Mouse (Mus musculus) intestine, embryonic 15.5 days (tissue): ENCODE measurements around the gene Gng7. TPM values are rescaled to one million over a fixed set of nuclear protein-coding genes. Genes with fewer than 3 reads are reported as not detected.
A peak's percentile ranks its signal among the peaks of the same experiment; 100 is the strongest.
"Not testable (repeated sequence)": the region's sequence is repeated elsewhere in the genome, so short reads cannot be mapped to it uniquely, and the experiment has no call there.

Source experiments
- ATAC-seq: fragments of 200-750 bp; cut with Nextera tagmentation; 2 replicates; pipeline ENCODE4 v1.8.0; 2017; ENCODE audit warnings: moderate TSS enrichment, moderate library complexity
- H3K27ac ChIP-seq: fragments of 300-500 bp; sonication (generic); 2 replicates; pipeline ENCODE4 v1.5.1; 2015; ENCODE audit warnings: mild to moderate bottlenecking, inconsistent platforms
- H3K27me3 ChIP-seq: fragments of 300-500 bp; sonication (generic); replicated peaks from 2 replicates; pipeline ENCODE4 v1.6.1; 2015; ENCODE audit warnings: inconsistent platforms
- H3K36me3 ChIP-seq: fragments of 300-500 bp; sonication (generic); 2 replicates; pipeline ENCODE4 v1.6.1; 2015; ENCODE audit warnings: inconsistent platforms
- H3K4me1 ChIP-seq: fragments of 300-500 bp; sonication (generic); replicated peaks from 2 replicates; pipeline ENCODE4 v1.6.1; 2015; ENCODE audit warnings: inconsistent platforms
- H3K4me2 ChIP-seq: fragments of 300-500 bp; sonication (generic); replicated peaks from 2 replicates; pipeline ENCODE4 v1.6.1; 2015; ENCODE audit warnings: mild to moderate bottlenecking, inconsistent platforms
- H3K4me3 ChIP-seq: fragments of 300-500 bp; sonication (generic); replicated peaks from 2 replicates; pipeline ENCODE4 v1.5.1; 2015; ENCODE audit warnings: inconsistent platforms
- H3K9ac ChIP-seq: fragments of 300-500 bp; sonication (generic); 2 replicates; pipeline ENCODE4 v1.6.1; 2015; ENCODE audit warnings: inconsistent platforms
- H3K9me3 ChIP-seq: fragments of 300-500 bp; sonication (generic); 2 replicates; pipeline ENCODE4 v1.6.1; 2016; ENCODE audit warnings: inconsistent platforms
- WGBS: fragments of 180-500 bp; shearing (Covaris S2); methylation state at CpG from one replicate; pipeline ENCODE4 v1.1.7; 2015; 5-methylcytosine and 5-hydroxymethylcytosine counted together
- polyA plus RNA-seq: library from polyadenylated mRNA; unstranded; fragments of >200 nt; fragmentation: Nextera tagmentation; extraction: Ambion mirVana; gene quantifications from 2 replicates; pipeline ENCODE4 v1.2.1, GENCODE M21; 2015

Gene Gng7
- polyA plus RNA-seq, 1 experiment from 2014 or later = 4.7 TPM

DNA sequence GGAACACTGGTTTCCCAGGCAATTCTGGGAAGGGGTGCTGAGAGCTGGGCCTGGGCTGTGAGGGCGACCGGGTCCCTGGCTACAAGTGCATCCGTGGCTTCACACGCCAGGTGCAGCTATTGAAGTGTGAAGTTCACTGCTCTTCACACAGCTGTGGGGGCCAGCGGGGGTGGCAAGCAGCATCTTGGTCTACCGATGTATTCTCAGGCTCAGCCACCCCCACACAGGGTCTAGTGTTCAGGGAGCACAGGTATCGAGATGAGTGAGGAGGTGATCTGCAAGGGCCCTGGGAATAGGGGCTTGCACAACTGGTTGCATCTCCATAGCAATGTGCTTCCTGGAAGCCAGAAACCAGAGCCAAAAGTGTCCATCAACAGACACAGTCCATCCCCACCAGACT lies 24.3 kb downstream of the Gng7 start:
- ATAC-seq = no peak
- Histone ChIP-seq H3K4me1 (peaks cover 12% of the 10 kb centered on the region), H3K27ac (no peak overlapping the region), H3K4me3 (no peak overlapping the region), H3K9me3 (no peaks in the 10 kb centered on the region), H3K36me3 (no peaks in the 10 kb centered on the region), H3K27me3 (peaks cover 7% of the 10 kb centered on the region; the same call in 1 of the 2 replicates), H3K9ac (no peak overlapping the region), H3K4me2 (no peak overlapping the region)
- WGBS = 76% methylated on average over 7 of the region's 7 CpGs

DNA sequence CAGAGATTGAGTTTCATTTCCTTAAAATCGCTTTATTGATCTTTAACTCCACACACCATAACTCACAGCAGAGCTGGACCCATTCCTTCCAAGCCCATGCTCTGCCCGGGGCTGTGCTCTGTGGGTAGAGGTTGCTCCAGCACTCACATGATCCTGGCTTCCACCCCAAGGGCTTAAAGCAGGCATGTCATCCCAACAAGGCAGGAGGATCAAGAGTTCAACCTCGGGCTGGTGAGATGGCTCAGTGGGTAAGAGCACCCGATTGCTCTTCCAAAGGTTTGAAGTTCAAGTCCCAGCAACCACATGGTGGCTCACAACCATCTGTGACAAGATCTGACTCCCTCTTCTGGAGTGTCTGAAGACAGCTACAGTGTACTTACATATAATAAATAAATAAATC lies 24.9 kb downstream of the Gng7 start:
- peaks cover 12% of the 10 kb centered on the region; the same call in 1 of the 2 replicates for H3K27me3 ChIP-seq
- H3K36me3 ChIP-seq, ATAC-seq, H3K9me3 ChIP-seq, H3K9ac ChIP-seq, H3K4me3 ChIP-seq, H3K4me2 ChIP-seq, H3K27ac ChIP-seq: not testable (repeated sequence)
- peaks cover 12% of the 10 kb centered on the region for H3K4me1 ChIP-seq
- 58% methylated on average over 4 of the region's 4 CpGs for WGBS

DNA sequence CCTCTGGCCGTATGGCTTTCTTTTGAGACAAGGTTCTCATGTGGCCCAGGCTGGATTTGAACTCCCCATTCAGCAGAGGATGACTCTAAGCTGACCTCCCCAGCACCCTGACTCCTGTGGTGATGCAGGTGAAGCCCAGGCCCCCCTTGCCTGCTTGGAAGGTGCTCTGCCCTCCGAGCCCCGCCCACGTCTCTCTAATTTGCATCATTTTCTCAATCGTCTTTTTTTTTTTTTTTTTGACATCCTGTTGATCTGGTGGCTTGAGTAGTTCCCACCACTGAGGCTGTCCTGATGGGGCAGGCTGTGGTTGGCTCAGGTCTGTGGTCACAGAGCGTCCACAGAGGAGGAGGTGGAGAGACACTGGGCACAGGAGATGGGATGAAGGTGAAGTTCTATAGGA lies 25.3 kb downstream of the Gng7 start:
- peaks cover 12% of the 10 kb centered on the region; the same call in 1 of the 2 replicates for H3K27me3 ChIP-seq
- H3K4me2 ChIP-seq = no peak overlapping the region
- H3K36me3 ChIP-seq = no peaks in the 10 kb centered on the region
- ATAC-seq = no peak
- no peaks in the 10 kb centered on the region for H3K9me3 ChIP-seq
- H3K27ac ChIP-seq = no peak overlapping the region
- peaks cover 12% of the 10 kb centered on the region for H3K4me1 ChIP-seq
- no peak overlapping the region for H3K4me3 ChIP-seq
- H3K9ac ChIP-seq = no peak overlapping the region
- WGBS = 62% methylated on average over 6 of the region's 6 CpGs

DNA sequence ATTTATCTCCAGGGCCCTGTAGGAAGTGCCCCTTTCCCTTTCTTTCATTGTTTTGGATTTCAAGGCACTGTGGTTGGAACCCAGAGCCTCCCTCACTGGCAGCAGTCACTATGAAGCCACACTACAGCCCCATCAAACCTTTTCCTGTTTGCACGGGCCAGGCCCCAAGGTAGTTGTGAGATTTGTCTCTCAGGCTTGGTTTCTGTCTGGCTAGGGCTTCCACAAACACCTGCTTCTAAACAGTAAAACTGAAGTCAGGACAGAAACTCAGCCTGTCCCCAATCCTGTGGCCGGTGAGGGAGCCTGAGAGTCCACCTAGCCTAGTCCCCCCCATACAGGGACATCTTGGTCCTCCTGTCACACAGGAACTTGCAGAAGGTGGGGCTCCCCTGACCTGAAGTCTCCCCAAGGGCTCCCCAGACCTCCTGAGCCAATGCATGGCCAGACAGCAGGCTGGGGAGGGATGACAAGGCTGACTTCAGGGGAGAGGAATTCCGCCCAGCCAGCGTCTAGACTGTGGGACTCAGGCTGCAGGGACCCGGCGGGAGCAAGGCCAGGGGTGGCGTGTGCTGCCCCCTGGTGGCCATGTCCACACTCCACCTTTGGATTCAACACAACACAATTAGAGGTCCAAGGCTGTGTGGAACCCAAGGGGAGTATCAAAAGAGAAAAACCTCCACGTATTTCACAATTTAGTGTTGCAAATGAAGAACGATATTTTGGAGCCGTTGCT lies 26.9 kb downstream of the Gng7 start:
- peak; percentile 84 for ATAC-seq
- Histone ChIP-seq H3K9me3 (no peaks in the 10 kb centered on the region), H3K4me1 (peaks cover 12% of the 10 kb centered on the region), H3K4me2 (peak overlapping the region; percentile 22; the same call in 1 of the 2 replicates), H3K4me3 (no peak overlapping the region), H3K27ac (peak overlapping the region; percentile 54; the same call in 1 of the 2 replicates), H3K9ac (no peak overlapping the region), H3K27me3 (peaks cover 12% of the 10 kb centered on the region; the same call in 1 of the 2 replicates), H3K36me3 (no peaks in the 10 kb centered on the region)
- WGBS = 11% methylated on average over 10 of the region's 10 CpGs

DNA sequence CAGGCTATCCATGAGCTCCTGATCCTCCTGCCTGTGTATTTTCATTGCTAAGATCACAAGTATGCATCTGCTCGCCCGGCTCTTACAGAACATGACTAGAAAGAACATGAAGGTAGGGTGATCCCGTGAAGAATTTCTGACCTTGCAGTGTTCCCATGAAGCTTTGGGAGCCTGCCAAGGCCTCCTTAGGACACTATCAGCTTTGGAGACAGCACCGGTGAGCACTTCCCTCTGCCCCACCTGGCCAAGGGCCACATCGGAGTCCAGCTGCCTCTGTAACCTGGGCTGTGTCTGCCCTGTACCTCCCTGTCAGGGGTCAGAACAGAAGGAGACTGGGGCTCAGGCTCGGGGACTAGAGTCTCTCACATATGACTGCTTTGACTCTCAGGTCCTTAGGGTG lies 28.0 kb downstream of the Gng7 start:
- Histone ChIP-seq H3K4me2 (no peak overlapping the region), H3K27me3 (peaks cover 12% of the 10 kb centered on the region; the same call in 1 of the 2 replicates), H3K27ac (no peak overlapping the region), H3K36me3 (no peaks in the 10 kb centered on the region), H3K4me1 (peaks cover 17% of the 10 kb centered on the region), H3K9me3 (no peaks in the 10 kb centered on the region), H3K4me3 (no peak overlapping the region), H3K9ac (no peak overlapping the region)
- ATAC-seq = no peak
- 61% methylated on average over 6 of the region's 6 CpGs for whole genome bisulfite sequencing

DNA sequence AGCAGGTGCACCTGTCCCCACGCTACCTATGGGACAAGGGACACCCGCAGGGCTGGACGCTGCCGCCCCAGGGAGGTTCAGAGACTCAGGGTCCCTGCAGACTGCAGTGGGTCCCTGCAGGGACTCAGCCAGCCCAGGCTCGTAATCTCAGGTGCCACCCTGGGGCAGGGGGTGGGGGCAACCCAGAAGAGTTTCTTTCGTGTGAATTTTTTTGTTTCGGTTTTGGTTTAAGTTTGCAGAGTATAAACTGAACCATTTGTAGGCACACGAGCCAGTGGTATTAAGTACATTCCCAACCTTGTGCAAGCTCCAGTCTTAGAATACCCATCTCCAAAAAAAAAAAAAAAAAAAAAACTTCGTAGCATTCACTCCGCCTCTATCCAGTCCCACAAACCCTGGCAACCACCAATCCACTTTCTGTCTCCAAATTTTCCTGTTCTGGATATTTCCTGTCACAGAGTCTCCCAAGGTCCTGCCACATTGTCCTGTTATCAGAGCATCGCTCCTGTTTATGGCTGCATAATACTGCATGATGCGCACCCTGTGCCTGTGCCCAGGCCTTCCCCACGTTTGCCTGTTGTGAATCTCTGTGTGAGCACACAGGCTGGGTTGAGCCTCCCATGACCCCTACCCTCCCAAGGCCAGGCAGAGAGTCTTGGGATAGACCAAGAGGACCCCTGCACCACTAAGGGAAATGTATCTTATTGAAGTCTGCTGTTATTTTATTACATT lies 28.6 kb downstream of the Gng7 start:
- Histone ChIP-seq H3K9me3 (no peaks in the 10 kb centered on the region), H3K36me3 (no peaks in the 10 kb centered on the region), H3K4me1 (peaks cover 19% of the 10 kb centered on the region), H3K4me2 (peak overlapping the region; percentile 66), H3K27ac (0 out of 2 replicates have a peak overlapping the region, but pooled peaks have one; percentile 11), H3K4me3 (peak overlapping the region; percentile 35), H3K27me3 (peaks cover 12% of the 10 kb centered on the region; the same call in 1 of the 2 replicates), H3K9ac (peak overlapping the region; percentile 41)
- WGBS = 35% methylated on average over 13 of the region's 13 CpGs
- ATAC-seq = peak; percentile 32; the same call in 1 of the 2 replicates

DNA sequence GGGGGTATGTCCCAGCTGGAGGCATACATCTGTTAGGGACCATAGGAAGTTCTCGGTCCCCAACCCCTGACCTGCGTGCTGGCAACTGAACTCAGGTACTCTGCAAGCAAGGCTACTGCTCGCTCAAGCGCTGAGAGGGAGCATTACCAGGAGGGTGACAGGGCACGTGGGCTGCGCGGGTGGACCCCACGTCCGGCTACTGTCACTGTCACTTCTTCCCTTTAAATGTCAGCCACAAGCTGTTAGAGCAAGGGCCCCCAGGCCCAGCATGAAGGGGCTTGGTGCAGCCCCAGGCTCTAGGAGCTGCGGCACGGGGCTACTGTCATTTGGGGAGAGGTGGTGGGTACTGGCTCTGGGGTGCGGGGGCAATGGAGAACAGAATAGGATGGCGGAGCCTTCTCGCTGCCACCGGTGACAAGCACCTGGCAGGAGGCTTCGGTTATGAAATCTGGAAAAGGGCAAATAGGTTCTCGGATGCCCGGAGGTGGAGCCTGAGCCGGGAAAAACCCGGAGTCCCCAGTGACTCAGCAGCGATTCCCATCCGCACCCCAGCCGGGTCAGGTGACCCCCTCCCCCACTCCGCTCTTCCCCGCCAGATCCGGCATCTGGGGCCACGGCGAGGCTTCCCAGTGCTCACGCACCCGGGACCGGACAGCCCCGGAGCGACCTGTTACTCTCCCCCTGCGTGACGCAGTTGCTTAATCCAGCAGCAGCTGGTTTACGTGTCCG lies 29.3 kb downstream of the Gng7 start:
- Histone ChIP-seq H3K9ac (peak overlapping the region; percentile 41), H3K4me1 (peaks cover 19% of the 10 kb centered on the region), H3K27ac (0 out of 2 replicates have a peak overlapping the region, but pooled peaks have one; percentile 11), H3K36me3 (no peaks in the 10 kb centered on the region), H3K4me3 (peak overlapping the region; percentile 35), H3K9me3 (no peaks in the 10 kb centered on the region), H3K27me3 (peaks cover 12% of the 10 kb centered on the region; the same call in 1 of the 2 replicates), H3K4me2 (peak overlapping the region; percentile 66)
- peak; percentile 36 for ATAC-seq
- WGBS = 10% methylated on average over 37 of the region's 37 CpGs

DNA sequence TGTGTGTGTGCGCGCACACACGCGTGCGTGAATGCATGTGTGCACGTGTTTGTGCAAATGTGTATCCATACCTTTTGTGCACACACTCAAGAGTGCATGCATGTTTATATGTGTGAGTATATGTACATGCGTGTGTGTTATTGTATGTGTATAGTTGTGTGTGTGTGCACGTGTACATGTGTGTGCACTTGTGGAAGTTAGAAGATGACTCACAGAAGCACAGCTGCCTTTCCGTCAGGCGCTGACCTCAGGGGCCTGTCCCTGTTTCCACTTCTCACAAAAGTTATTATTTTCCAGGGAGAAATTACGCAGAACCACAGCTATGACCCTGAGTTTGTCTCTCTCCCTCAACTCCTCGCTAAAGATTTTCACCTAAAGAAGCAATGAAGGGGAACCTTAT lies 30.5 kb downstream of the Gng7 start:
- no peak overlapping the region for H3K4me2 ChIP-seq
- H3K4me1 ChIP-seq = peaks cover 19% of the 10 kb centered on the region
- no peak for ATAC-seq
- no peaks in the 10 kb centered on the region for H3K36me3 ChIP-seq
- H3K27ac ChIP-seq = no peak overlapping the region
- no peak overlapping the region for H3K9ac ChIP-seq
- 90% methylated on average over 12 of the region's 12 CpGs for WGBS
- H3K4me3 ChIP-seq = no peak overlapping the region
- no peaks in the 10 kb centered on the region for H3K9me3 ChIP-seq
- peaks cover 12% of the 10 kb centered on the region; the same call in 1 of the 2 replicates for H3K27me3 ChIP-seq

DNA sequence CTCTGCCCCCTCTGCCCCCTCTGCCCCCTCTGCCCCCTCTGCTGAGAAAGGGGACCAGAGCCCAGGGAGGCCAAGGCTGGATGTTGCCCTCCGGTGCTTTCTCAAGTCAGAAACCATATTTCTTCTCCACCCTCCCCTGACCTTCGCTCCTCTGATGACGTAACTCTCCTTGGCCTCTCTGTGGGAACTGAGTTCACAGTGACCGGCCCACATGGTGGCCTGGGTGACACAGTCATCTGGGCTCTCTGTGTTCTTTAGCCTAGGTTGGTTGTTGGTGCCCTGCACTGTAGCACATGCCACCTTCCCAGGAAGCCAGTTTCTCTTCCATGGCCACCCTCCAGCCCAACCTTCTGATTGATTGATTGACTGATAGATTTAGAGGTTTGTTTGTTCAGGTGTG lies 32.4 kb downstream of the Gng7 start:
- Histone ChIP-seq H3K36me3 (no peaks in the 10 kb centered on the region), H3K9ac (no peak overlapping the region), H3K9me3 (no peaks in the 10 kb centered on the region), H3K27ac (no peak overlapping the region), H3K4me1 (peaks cover 16% of the 10 kb centered on the region), H3K4me2 (0 out of 2 replicates have a peak overlapping the region, but pooled peaks have one; percentile 19), H3K4me3 (no peak overlapping the region), H3K27me3 (peaks cover 9% of the 10 kb centered on the region; the same call in 1 of the 2 replicates)
- ATAC-seq = peak; percentile 72
- 54% methylated on average over 4 of the region's 4 CpGs for WGBS

DNA sequence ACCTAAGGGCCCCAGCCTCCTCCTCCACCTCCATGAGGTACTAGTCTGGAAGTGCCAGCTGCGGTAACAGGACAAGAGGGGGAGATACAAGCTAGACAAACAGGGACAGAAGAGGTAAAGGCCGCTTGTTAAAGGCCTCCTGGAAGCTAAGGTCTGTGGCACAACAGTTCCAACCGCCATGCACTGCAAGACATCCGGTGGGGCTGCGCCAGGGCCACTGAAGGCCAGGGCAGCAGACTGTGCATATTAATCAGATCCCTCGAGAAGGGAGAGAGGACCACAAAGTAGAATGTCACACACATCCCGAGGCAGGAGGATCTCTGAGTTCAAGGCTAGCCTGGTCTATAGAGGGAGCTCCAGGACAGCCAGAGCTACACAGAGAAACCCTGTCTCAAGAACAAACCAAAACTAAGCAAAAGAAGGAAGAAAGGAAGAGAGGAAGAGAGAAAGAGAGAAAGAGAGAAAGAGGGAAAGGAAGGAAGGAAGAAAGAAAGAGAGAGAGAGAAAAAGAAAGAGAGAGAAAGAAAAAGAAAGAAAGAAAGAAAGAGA lies 33.1 kb downstream of the Gng7 start:
- no peaks in the 10 kb centered on the region for H3K36me3 ChIP-seq
- no peak for ATAC-seq
- no peaks in the 10 kb centered on the region for H3K9me3 ChIP-seq
- WGBS = 54% methylated on average over 7 of the region's 7 CpGs
- H3K4me2 ChIP-seq = no peak overlapping the region
- peaks cover 16% of the 10 kb centered on the region for H3K4me1 ChIP-seq
- H3K4me3 ChIP-seq = no peak overlapping the region
- no peak overlapping the region for H3K9ac ChIP-seq
- H3K27me3 ChIP-seq = peaks cover 9% of the 10 kb centered on the region; the same call in 1 of the 2 replicates
- no peak overlapping the region for H3K27ac ChIP-seq

DNA sequence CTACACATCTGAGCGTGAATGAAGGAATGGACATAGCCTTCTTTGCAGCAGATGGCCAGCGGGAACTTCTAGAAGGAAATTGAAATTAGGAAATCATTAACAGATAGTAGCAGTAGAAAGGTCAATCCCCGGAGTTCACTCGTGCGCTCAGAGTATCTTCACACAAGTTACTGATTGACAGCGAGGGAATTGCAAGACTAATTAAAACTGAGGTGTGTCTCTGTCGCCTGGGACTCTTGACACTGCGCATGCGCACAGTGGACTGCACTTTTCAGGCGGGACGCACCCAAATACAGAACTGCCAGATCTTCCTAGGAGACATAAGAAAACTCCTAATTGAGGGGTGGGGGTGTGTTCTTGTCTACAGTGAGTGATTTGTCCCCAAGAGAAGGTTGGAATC lies 39.3 kb downstream of the Gng7 start:
- ATAC-seq = peak; percentile 82
- no peaks in the 10 kb centered on the region for H3K9me3 ChIP-seq
- H3K36me3 ChIP-seq = no peaks in the 10 kb centered on the region
- H3K4me3 ChIP-seq = no peak overlapping the region
- H3K9ac ChIP-seq = no peak overlapping the region
- WGBS = 63% methylated on average over 11 of the region's 11 CpGs
- peak overlapping the region; percentile 56 for H3K27ac ChIP-seq
- H3K27me3 ChIP-seq = no peaks in the 10 kb centered on the region
- peaks cover 27% of the 10 kb centered on the region for H3K4me1 ChIP-seq
- H3K4me2 ChIP-seq = peak overlapping the region; percentile 30

DNA sequence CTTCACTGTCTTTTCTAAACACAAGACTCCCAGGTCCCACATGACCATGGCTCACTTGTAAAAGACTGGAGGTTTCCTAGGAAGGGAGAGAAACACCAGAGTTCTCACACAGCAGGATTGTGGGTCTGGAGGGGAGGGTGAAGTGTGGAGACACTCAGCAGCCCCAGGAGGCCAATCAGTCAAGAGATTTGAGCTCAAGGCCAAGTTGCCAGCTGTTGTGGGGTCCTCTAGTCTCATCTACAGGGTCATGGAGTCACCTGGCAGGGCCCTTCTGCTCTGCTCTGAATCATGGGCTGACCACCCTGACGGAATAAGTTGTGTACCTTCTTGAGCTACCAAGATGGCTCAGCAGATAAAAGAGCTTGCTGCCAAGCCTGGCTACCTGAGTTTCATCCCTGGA lies 41.0 kb downstream of the Gng7 start:
- no peak overlapping the region for H3K27ac ChIP-seq
- H3K9ac ChIP-seq = no peak overlapping the region
- peaks cover 27% of the 10 kb centered on the region for H3K4me1 ChIP-seq
- H3K27me3 ChIP-seq = no peaks in the 10 kb centered on the region
- H3K4me2 ChIP-seq = no peak overlapping the region
- no peak for ATAC-seq
- WGBS = 82% methylated on average over 1 of the region's 1 CpGs
- H3K4me3 ChIP-seq = no peak overlapping the region
- H3K9me3 ChIP-seq = no peaks in the 10 kb centered on the region
- H3K36me3 ChIP-seq = no peaks in the 10 kb centered on the region
